Mouse (Mus musculus): ENCODE data around the gene Bmf. TPM values are rescaled to one million over a fixed set of nuclear protein-coding genes. Genes with fewer than 3 reads are reported as not detected.

The Bmf gene
- polyA plus RNA-seq, 1 experiment from 2014 or later, result 2.8 TPM

DNA sequence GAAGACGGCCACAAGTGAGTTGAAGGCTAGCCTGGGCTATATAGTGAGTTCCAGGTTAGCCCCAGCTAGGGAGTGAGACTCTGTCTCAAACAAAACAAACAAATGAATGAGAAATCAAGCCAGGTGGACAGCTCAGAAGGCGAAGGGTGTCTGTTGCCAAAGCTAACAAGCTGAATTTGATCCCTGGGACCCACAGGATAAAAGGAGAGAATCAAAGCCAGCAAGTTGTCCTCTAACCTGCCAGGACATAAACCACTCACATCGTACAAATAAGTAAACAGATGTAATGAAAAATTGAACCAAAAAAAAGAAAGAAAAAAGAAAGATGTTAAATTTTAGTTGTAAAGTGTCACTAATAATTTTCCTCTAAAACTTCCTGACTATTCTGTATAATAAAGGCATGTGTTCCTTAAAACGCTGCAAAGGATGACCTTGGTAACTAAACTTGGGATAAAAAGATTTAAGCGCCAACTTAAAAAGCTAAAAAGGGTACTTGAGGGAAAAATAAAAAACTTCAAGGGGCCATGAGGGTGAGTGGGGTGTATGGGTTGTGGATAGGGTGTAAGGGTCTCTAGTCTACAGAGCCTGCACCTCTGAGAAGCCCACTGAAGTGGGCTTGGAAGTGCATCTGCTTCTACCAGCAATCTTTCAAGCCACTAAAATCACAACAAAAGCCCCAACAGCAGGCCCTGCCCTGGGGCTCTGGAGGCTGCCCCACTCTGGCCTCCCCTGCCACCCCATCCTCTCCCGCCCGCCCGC is 39.6 kb downstream of the Bmf start:
- H3K27ac ChIP-seq (ENCODE audit: low read depth, low read length), result no peak overlapping the region
- H3K9me3 ChIP-seq (ENCODE audit: control insufficient read depth, low read length), result no peaks in the 10 kb centered on the region
- 55% methylated on average over 8 of the region's 8 CpGs for WGBS
- H3K27me3 ChIP-seq (ENCODE audit: control insufficient read depth, insufficient read depth, low read length), result no peaks in the 10 kb centered on the region
- peak overlapping the region; percentile 23; the same call in 1 of the 2 replicates for H3K4me2 ChIP-seq
- peak; percentile 93 for DNase-seq (ENCODE audit: low spot score, missing footprints)
- no peak; the same call in 1 of the 2 replicates for ATAC-seq (ENCODE audit: low FRiP score)
- H3K4me1 ChIP-seq (ENCODE audit: control insufficient read depth, insufficient read depth, low read length), result peaks cover 8% of the 10 kb centered on the region
- H3K36me3 ChIP-seq (ENCODE audit: control insufficient read depth, insufficient read depth, low read length), result no peaks in the 10 kb centered on the region
- no peak overlapping the region for H3K4me3 ChIP-seq (ENCODE audit: low read depth, low read length)
- H3K9ac ChIP-seq (ENCODE audit: low read length), result peak overlapping the region; percentile 59

DNA sequence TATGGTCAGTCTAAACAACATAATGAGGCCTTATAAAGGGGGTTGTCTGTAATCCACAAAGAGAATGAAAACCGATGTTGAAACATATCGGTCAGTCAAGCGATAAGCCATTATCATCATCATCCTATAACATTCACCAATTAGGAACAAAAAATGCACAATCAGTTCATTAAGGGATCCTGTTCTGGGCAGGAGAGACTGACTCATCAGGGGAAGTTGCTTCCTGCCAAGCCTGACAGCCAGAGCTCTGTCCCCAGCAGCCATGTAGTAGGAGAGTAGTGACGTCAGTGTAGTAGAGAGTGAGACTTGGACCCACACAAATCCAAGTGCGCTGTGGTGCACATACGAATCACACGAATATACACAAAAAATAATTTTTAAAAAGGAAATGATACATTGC is 42.4 kb downstream of the Bmf start:
- Histone ChIP-seq H3K36me3 (ENCODE audit: control insufficient read depth, insufficient read depth, low read length) (no peaks in the 10 kb centered on the region), H3K4me1 (ENCODE audit: control insufficient read depth, insufficient read depth, low read length) (peaks cover 8% of the 10 kb centered on the region), H3K4me3 (ENCODE audit: low read depth, low read length) (no peak overlapping the region), H3K27me3 (ENCODE audit: control insufficient read depth, insufficient read depth, low read length) (no peaks in the 10 kb centered on the region), H3K4me2 (no peak overlapping the region), H3K27ac (ENCODE audit: low read depth, low read length) (no peak overlapping the region), H3K9ac (ENCODE audit: low read length) (no peak overlapping the region), H3K9me3 (ENCODE audit: control insufficient read depth, low read length) (no peaks in the 10 kb centered on the region)
- no peak for ATAC-seq (ENCODE audit: low FRiP score)
- DNase-seq (ENCODE audit: low spot score, missing footprints), result peak; percentile 26
- 93% methylated on average over 7 of the region's 7 CpGs for WGBS

DNA sequence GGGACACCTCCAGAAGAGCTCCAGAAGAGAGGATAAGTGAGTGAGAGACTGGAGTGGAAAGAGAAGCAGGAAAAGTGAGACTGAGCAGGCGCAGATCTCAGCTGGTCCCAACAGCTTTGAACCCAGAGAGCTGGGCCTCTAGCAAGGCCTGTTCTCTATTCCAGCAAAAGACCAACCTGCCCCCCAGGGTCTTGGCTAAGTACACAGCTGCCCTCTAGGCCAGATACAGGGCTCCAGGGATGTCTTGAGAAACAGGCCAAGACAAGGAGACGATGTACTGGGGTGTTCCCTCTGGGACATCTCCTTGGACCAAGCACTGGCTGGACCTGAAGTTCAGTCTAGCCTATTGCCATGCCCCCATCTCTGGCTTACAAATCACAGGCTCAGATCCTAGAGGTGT is 49.3 kb downstream of the Bmf start:
- H3K9ac ChIP-seq (ENCODE audit: low read length), result no peak overlapping the region
- no peaks in the 10 kb centered on the region for H3K36me3 ChIP-seq (ENCODE audit: control insufficient read depth, insufficient read depth, low read length)
- ATAC-seq (ENCODE audit: low FRiP score) (no peak), DNase-seq (ENCODE audit: low spot score, missing footprints) (peak; percentile 51)
- H3K4me2 ChIP-seq, result no peak overlapping the region
- WGBS, result 82% methylated on average over 2 of the region's 2 CpGs
- H3K9me3 ChIP-seq (ENCODE audit: control insufficient read depth, low read length), result no peaks in the 10 kb centered on the region
- no peaks in the 10 kb centered on the region for H3K27me3 ChIP-seq (ENCODE audit: control insufficient read depth, insufficient read depth, low read length)
- no peak overlapping the region for H3K27ac ChIP-seq (ENCODE audit: low read depth, low read length)
- H3K4me3 ChIP-seq (ENCODE audit: low read depth, low read length), result no peak overlapping the region
- no peaks in the 10 kb centered on the region; the same call in 1 of the 2 replicates for H3K4me1 ChIP-seq (ENCODE audit: control insufficient read depth, insufficient read depth, low read length)

DNA sequence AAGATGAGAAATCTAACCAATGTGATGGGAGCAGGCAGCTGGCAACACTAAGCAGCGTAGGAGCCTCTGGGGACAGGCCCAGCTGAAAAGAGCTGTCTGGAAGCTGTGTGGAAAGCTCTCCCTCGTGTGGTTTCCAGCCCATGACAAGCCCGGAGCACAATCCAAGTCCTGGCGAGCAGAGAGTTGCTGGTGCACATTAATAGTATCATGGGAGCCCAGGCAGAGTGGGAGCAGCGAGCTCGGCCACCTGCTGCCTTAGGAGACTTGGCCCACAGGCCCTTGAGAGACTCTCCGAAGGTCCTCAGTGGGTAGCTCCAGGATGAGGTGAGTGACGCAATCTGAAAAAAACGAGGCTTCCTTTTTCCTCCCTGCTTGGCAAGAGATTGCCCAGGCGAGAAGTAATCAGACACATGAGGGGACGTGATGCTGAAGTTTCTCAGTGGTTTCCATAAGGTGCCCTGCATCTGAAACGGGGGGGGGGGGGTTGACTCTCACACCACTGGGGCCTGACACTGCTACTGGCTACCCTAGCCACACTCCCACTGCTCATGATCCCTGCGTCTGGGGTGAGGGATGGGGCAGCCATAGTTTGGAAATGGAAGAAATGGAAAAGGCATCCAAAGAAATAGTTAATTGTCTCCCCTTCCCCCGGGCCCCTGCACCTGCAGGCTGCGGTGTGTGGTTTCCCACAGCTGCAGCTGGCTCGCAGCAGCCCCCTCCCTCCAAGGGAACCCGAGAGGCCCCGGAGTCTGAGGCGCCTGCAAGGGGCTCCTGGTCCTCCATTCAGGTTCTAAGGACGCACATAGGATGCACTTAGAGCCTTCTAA is 50.1 kb downstream of the Bmf start:
- no peak overlapping the region for H3K4me2 ChIP-seq
- DNase-seq (ENCODE audit: low spot score, missing footprints), result no peak
- WGBS, result 53% methylated on average over 20 of the region's 20 CpGs

DNA sequence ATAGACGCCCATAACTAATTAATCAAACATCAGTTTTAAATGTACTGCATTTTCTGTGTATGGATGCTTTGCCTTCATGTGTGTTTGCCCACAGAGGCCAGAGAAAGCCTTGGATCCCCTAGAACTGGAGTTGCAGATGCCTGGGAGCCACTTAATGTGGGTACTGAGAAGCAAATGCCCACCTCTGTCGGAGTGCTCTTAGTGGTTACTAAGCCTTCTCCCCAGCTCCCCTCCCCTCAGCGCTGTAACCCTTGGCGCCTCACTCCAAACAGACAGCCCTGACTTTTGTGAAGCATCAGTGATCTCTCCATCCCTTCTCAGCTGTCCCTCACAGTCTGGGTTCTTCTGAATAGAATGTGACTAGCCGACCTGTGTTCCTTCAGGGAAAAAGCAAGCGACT is 51.0 kb downstream of the Bmf start:
- no peaks in the 10 kb centered on the region for H3K36me3 ChIP-seq (ENCODE audit: control insufficient read depth, insufficient read depth, low read length)
- no peak overlapping the region for H3K9ac ChIP-seq (ENCODE audit: low read length)
- H3K4me3 ChIP-seq (ENCODE audit: low read depth, low read length), result no peak overlapping the region
- H3K27ac ChIP-seq (ENCODE audit: low read depth, low read length), result no peak overlapping the region
- ATAC-seq (ENCODE audit: low FRiP score), result no peak
- no peaks in the 10 kb centered on the region for H3K27me3 ChIP-seq (ENCODE audit: control insufficient read depth, insufficient read depth, low read length)
- H3K4me2 ChIP-seq, result no peak overlapping the region
- 77% methylated on average over 6 of the region's 6 CpGs for WGBS
- H3K9me3 ChIP-seq (ENCODE audit: control insufficient read depth, low read length), result no peaks in the 10 kb centered on the region
- H3K4me1 ChIP-seq (ENCODE audit: control insufficient read depth, insufficient read depth, low read length), result no peaks in the 10 kb centered on the region; the same call in 1 of the 2 replicates
- no peak for DNase-seq (ENCODE audit: low spot score, missing footprints)

More for the DNA sequence above, 50.1 kb downstream of the Bmf start:
- H3K27ac ChIP-seq (ENCODE audit: low read depth, low read length), result no peak overlapping the region
- ATAC-seq (ENCODE audit: low FRiP score), result no peak
- no peaks in the 10 kb centered on the region for H3K36me3 ChIP-seq (ENCODE audit: control insufficient read depth, insufficient read depth, low read length)
- no peak overlapping the region for H3K4me3 ChIP-seq (ENCODE audit: low read depth, low read length)
- H3K9ac ChIP-seq (ENCODE audit: low read length), result no peak overlapping the region
- H3K9me3 ChIP-seq (ENCODE audit: control insufficient read depth, low read length), result no peaks in the 10 kb centered on the region
- H3K27me3 ChIP-seq (ENCODE audit: control insufficient read depth, insufficient read depth, low read length), result no peaks in the 10 kb centered on the region
- H3K4me1 ChIP-seq (ENCODE audit: control insufficient read depth, insufficient read depth, low read length), result no peaks in the 10 kb centered on the region; the same call in 1 of the 2 replicates

DNA sequence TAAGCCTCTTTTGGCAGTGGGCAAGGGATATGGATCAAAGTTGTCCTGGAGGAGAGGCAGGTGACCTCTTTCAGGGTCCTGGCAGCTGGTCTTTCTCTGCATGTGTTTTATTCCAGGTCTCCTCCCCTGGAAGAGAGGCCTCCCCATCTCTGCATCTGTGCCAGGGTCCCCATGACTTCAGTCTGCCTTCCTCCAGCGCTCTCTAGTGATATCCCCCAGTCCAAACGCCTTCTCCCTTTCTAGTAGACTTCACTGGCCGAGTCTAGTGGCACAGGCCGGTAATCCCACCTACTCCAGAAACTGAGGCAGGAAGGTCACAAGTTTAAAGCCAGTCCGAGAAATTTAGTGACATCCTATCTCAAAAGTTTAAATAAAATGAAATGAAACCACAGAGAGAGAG is 51.6 kb downstream of the Bmf start:
- H3K4me1 ChIP-seq (ENCODE audit: control insufficient read depth, insufficient read depth, low read length), result no peaks in the 10 kb centered on the region; the same call in 1 of the 2 replicates
- no peaks in the 10 kb centered on the region for H3K9me3 ChIP-seq (ENCODE audit: control insufficient read depth, low read length)
- 78% methylated on average over 5 of the region's 5 CpGs for WGBS
- no peak overlapping the region for H3K4me3 ChIP-seq (ENCODE audit: low read depth, low read length)
- H3K4me2 ChIP-seq, result no peak overlapping the region
- peak; percentile 62 for DNase-seq (ENCODE audit: low spot score, missing footprints)
- no peak for ATAC-seq (ENCODE audit: low FRiP score)
- H3K27ac ChIP-seq (ENCODE audit: low read depth, low read length), result no peak overlapping the region
- no peaks in the 10 kb centered on the region for H3K36me3 ChIP-seq (ENCODE audit: control insufficient read depth, insufficient read depth, low read length)
- no peaks in the 10 kb centered on the region for H3K27me3 ChIP-seq (ENCODE audit: control insufficient read depth, insufficient read depth, low read length)
- H3K9ac ChIP-seq (ENCODE audit: low read length), result no peak overlapping the region

DNA sequence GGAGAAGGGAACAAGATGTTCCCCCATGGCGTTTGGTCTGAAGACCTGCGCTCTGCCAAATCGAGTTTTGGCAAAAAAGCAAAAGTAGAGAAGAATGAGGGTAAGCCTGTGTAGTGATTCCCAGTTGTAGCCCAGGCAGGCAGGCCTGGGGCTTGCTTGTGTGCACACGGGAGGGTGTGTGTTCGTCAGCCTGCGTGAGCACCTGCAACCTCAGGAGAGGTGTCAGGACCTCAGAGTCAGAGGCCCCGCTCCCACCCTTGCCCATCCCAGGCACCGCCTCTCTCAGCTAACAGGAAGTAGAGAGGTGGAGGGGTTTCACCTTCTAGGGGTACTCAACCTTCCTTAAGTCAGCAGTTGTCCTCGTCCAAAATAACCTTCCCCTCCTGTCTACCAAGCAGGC is 54.5 kb downstream of the Bmf start:
- H3K36me3 ChIP-seq (ENCODE audit: control insufficient read depth, insufficient read depth, low read length), result no peaks in the 10 kb centered on the region
- H3K4me2 ChIP-seq, result no peak overlapping the region
- DNase-seq (ENCODE audit: low spot score, missing footprints), result peak; percentile 39
- H3K27me3 ChIP-seq (ENCODE audit: control insufficient read depth, insufficient read depth, low read length), result no peaks in the 10 kb centered on the region
- WGBS, result 80% methylated on average over 9 of the region's 9 CpGs
- H3K27ac ChIP-seq (ENCODE audit: low read depth, low read length), result no peak overlapping the region
- no peak overlapping the region for H3K4me3 ChIP-seq (ENCODE audit: low read depth, low read length)
- no peak overlapping the region for H3K9ac ChIP-seq (ENCODE audit: low read length)
- H3K4me1 ChIP-seq (ENCODE audit: control insufficient read depth, insufficient read depth, low read length), result no peaks in the 10 kb centered on the region; the same call in 1 of the 2 replicates
- H3K9me3 ChIP-seq (ENCODE audit: control insufficient read depth, low read length), result no peaks in the 10 kb centered on the region
- ATAC-seq (ENCODE audit: low FRiP score), result no peak

DNA sequence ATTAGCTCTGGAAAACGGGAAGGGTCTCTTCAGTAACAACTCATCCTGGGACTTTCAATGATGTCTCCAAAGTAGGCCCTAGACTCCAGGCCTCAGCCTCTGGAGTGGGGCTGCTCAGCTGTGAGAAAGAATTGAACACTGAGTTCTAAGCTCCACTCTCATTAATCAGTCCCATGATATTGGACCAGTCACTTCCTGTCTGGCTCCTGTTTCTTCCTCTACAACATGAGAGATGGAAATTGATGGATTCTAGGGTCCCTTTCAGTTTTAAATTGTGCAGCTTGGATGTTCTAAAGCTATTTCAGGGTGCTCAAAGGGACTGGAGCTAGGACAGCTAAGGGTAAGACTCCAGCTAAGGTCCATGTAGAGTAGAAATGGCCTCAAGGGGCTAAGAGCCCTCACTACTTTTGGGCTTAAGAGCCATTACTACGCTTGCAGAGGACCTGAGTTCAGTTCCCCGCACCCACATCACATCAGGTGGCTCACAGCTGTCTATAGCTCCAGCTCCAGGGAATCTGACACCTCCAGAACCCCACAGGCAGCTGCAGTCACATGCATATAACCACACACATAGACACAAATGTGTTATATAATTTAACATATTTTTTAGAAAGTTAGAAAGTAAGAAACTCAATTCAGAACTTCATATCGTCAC is 57.6 kb downstream of the Bmf start:
- no peak overlapping the region for H3K27ac ChIP-seq (ENCODE audit: low read depth, low read length)
- 87% methylated on average over 4 of the region's 4 CpGs for WGBS
- DNase-seq (ENCODE audit: low spot score, missing footprints), result peak; percentile 80
- no peak overlapping the region for H3K9ac ChIP-seq (ENCODE audit: low read length)
- ATAC-seq (ENCODE audit: low FRiP score), result no peak
- no peak overlapping the region for H3K4me2 ChIP-seq
- no peaks in the 10 kb centered on the region for H3K9me3 ChIP-seq (ENCODE audit: control insufficient read depth, low read length)
- no peaks in the 10 kb centered on the region for H3K36me3 ChIP-seq (ENCODE audit: control insufficient read depth, insufficient read depth, low read length)
- H3K4me1 ChIP-seq (ENCODE audit: control insufficient read depth, insufficient read depth, low read length), result no peaks in the 10 kb centered on the region
- no peaks in the 10 kb centered on the region for H3K27me3 ChIP-seq (ENCODE audit: control insufficient read depth, insufficient read depth, low read length)
- no peak overlapping the region for H3K4me3 ChIP-seq (ENCODE audit: low read depth, low read length)
